Mouse (Mus musculus) CD4-positive, CD25-positive, alpha-beta regulatory T cell, adult 2 months (primary cell): Measurements from ENCODE around the gene Pde11a.
A peak's percentile ranks its signal among the peaks of the same experiment; 100 is the strongest.

Experiments
- DNase-seq: peaks from one replicate; pipeline ENCODE4 v3.0.0-alpha.2; 2012; ENCODE audit warnings: low read depth, low spot score

The Pde11a gene

GRCm38 (mm10) chr2:76053748-76054331 lies 284.7 kb downstream of the Pde11a start:
- DNase-seq, result no peak

GRCm38 (mm10) chr2:76052897-76053505 lies 285.6 kb downstream of the Pde11a start:
- no peak for DNase-seq

- DNase-seq, result no peak
Measured at GRCm38 (mm10) chr2:76051385-76051784, 287.2 kb downstream of the Pde11a start.

DNA sequence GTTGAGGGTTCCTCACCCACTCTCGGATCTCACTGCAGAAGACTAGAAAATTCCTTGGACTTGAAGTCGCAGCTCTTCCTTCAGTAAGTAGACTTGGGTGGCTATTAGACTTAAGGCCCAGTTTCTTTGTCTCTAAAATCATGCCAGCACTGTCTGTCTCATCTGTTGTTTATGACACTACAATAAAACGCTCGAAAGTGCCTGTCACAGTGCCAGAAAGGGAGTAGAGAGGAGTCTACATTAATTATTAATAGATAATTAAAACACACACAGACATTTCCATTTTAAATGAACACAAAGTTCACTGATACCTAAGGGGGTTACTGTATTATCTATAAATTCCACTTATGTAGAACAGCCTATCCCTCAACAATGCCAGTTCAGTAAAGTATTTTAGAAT lies 287.7 kb downstream of the Pde11a start:
- no peak for DNase-seq

- no peak for DNase-seq
Measured at GRCm38 (mm10) chr2:76050092-76050491, 288.5 kb downstream of the Pde11a start.

GRCm38 (mm10) chr2:76049529-76049928 lies 289.0 kb downstream of the Pde11a start:
- DNase-seq, result no peak

- DNase-seq, result no peak
Measured at GRCm38 (mm10) chr2:76047740-76048139, 290.8 kb downstream of the Pde11a start.

DNA sequence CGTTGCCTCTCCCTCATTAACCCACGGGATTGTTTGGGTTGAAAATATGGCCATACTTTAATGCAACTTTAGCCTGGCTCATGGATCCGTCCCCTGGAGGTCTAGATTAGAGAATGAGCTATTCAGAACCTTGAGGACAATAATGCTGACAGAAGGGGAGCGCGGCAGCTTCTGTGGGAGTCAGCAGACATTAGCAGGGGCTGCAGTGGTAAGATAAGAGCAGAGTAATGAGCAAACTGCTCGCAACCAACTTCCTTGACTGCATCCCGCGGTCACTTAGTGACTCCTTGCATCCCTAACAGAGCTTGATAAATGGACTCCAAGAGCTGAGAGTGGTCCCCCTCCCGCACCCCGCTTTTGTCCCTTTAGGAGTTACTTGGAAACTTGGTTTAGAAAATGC lies 296.4 kb downstream of the Pde11a start:
- DNase-seq, result no peak

- DNase-seq, result no peak
Measured at GRCm38 (mm10) chr2:76040116-76040515, 298.5 kb downstream of the Pde11a start.

- DNase-seq, result no peak
Measured at GRCm38 (mm10) chr2:76030080-76030479, 308.5 kb downstream of the Pde11a start.

DNA sequence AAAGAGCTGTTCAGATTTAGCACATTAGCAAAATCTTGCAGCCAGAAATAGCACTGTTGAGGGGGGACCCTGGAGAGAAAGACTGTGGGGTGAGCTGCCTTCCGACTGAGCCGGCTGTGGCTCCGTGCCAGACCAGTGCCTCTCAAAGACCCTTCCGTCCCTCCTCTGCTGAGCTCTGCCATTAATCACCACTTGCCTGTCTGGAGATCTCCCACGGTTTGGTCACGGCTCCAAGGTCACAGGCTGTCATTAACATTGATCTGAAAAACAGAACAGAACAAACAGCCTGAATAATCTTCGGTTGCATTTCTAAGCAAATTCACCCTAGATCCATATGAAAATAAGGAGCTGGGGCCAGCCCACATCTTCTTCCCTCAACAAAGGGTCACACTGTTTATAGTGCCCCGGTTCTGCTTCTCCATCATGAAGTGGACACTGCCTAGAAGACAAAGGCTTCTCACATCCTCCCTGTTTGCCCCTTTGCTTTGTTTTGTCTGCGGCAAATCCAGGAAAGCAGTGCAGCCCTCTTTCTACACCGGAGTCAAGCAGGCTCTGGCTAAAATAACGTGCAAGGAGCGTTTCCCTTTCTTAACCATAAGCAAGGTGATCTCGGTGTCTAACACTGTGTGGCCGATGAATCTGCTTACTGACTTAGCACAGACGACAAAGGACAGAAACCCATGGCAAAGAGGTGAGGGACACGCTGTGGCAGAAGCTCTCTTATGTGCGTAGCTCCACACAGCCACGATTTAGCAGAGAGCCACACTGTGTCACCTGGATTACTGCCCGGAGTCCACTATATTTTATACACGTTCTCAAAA lies 309.3 kb downstream of the Pde11a start:
- no peak for DNase-seq

GRCm38 (mm10) chr2:76016890-76017289 lies 321.7 kb downstream of the Pde11a start:
- no peak for DNase-seq

DNA sequence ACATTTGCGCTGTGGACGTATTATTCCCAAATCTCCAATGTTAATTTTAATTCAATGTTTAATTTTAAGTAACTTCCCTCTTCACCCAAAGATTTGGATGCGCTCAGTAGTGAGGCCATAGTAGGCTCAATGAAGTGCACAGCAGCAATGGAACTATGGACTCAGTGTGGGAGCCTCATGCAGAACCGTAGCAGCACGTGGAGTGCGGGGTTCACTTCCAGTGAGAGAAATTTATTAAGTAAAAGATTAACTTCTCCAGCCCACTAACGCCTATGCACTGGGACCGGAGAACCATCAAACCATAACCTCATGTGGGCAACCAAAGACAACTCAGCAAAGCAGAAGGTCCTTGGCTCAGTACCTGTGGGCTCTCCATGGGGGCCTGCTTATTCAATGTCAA lies 322.4 kb downstream of the Pde11a start:
- DNase-seq, result no peak

DNA sequence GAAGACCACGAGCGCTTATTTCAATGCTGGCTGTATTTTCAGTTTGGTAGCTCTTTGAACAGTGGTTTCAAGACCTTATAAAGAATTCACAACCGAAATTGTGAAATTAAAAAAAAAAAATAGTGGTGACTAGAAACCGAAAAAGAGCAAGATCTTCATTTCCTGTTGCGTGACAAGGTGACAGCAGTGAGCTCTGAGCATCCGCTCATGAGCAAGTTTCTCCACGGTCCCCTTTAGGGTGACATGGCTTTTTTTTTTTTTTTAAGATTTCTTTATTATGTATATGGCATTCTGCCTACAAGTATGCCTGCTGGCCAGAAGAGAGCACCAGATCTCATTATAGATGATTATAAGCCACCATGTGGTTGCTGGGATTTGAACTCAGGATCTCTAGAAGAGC lies 323.1 kb downstream of the Pde11a start:
- peak; percentile 33 for DNase-seq

- DNase-seq, result no peak
Measured at GRCm38 (mm10) chr2:76014659-76015058, 323.9 kb downstream of the Pde11a start.

DNA sequence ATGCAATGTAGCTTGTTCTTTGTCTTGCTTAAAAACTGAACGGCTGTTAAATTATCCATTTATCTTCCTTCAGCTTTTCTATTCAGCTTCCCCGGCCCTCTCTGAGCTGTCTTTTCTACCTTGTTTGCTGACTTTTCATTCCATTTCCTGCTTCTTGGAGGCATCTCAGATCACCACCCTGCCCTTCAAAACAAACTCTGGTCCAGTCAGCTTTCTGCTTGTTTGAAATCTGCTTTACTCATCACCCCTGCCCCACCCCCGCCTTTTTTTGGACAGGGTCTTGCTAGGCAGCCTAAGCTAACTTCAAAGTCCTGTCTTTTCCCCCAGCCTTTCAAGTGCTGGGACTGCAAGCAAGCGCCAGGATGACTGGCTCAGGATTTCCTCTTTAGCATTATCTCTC lies 332.4 kb downstream of the Pde11a start:
- DNase-seq, result no peak

- no peak for DNase-seq
Measured at GRCm38 (mm10) chr2:76002899-76003298, 335.7 kb downstream of the Pde11a start.

DNA sequence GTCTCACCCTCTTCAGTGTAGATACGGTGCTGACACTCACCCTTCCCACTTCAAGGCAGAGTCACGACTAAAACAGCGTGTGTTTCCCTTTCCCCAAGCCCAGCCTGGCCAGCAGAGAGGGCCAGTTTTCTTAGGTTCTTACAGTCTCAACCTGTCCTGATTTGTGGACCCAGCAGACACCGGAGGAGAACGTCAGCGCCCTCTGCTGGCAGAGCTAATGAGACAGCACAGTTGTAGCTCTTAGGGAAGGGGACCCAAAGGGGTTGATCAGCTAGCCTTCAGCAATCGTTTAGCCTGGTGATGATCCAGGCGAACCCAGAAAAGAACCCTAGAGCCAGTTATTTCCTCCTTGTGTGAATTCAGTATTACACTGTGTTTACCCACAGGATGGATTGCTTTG lies 337.2 kb downstream of the Pde11a start:
- peak; percentile 83 for DNase-seq

GRCm38 (mm10) chr2:75999636-76000035 lies 338.9 kb downstream of the Pde11a start:
- DNase-seq, result no peak

GRCm38 (mm10) chr2:75998692-75999091 lies 339.9 kb downstream of the Pde11a start:
- no peak for DNase-seq

DNA sequence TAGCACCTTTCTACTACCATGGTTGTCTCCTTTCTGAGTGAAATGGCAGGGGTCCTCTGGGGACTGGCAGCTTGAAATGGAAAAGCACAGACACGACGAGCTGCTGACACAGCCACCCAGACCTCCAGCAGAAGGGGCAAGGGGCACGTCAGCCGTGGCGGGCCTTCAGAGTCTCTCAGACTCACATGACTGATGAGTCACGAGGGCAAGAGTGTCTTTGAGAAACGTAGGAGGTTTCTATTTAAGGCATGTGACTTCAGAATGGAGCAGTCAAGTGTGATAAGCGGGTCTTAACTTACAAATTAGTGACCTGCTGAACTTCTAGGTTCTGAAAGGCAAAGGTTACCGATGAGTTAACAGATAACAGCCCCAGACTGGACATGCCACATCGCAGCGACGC lies 340.8 kb downstream of the Pde11a start:
- no peak for DNase-seq

GRCm38 (mm10) chr2:75994841-75995240 lies 343.7 kb downstream of the Pde11a start:
- DNase-seq, result no peak
